Mouse (Mus musculus): ENCODE results near the gene Trim46.

DNA sequence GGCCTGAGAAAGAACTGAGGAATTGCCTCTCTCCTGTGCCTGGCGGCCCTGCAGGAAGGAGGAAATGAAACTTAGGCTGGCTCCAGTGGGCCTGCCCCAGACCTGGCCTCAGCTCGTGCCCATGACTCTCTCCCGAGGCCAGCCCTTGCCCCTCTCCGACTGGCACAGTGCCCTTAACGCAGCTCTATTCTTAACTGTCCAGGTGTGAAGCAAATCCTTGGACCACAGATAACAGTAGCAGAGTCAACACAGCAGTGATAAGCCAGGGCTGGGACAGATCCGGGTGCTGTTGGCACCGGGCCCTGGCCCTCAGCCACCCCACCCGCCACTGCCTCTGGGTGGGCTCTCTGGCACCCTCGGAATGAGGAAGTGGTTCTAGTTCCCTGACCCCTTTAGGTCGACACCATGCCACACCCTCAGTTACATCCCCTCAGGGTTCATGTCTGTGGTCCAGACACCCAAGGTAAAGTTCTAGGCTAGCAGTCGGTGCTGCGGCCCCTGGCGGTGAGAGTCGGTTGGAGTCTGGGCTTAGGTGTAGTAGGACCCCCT, 12.5 kb downstream of the Trim46 start:
- no peak for TF ChIP-seq CTCF (IDR thresholded peaks at IDR 0.05; ENCODE audit: low read depth, low read length)
- TF ChIP-seq GATA1 (IDR thresholded peaks at IDR 0.05; ENCODE audit: borderline replicate concordance, low read length), result no peak
- TF ChIP-seq POLR2AphosphoS5 (IDR thresholded peaks at IDR 0.05; ENCODE audit: insufficient replicate concordance, low read depth, low read length), result no peak

Data from G1E (cell line).